Mouse (Mus musculus) spleen, adult 2 months (tissue): ENCODE results near the gene Cnn1. TPM values are rescaled to one million over a fixed set of nuclear protein-coding genes. Genes with fewer than 3 reads are reported as not detected.
A peak's percentile ranks its signal among the peaks of the same experiment; 100 is the strongest.

Experiments
- DNase-seq, 2 experiments: peaks; one replicate each; pipeline versions ENCODE4 v3.0.0 to v3.0.0-alpha.2; 2012 to 2021; ENCODE audit warnings: low spot score in 2 of 2, low read depth in 1 of 2
- H3K27ac ChIP-seq: fragments of 200-500 bp; 2 replicates; pipeline ENCODE4 v1.5.1; 2012; ENCODE audit warnings: low read length, inconsistent platforms; ENCODE audit not compliant: insufficient read depth
- H3K27me3 ChIP-seq: fragments of 200-500 bp; 2 replicates; pipeline ENCODE4 v1.6.1; 2012; ENCODE audit warnings: mild to moderate bottlenecking, moderate library complexity, low read length, inconsistent platforms; ENCODE audit not compliant: control insufficient read depth, insufficient read depth
- H3K36me3 ChIP-seq: fragments of 200-500 bp; 2 replicates; pipeline ENCODE4 v1.6.1; 2012; ENCODE audit warnings: mild to moderate bottlenecking, low read length, inconsistent platforms; ENCODE audit not compliant: control insufficient read depth, insufficient read depth
- H3K4me1 ChIP-seq: fragments of 200-500 bp; 2 replicates; pipeline ENCODE4 v1.6.1; 2011; ENCODE audit warnings: inconsistent platforms; ENCODE audit not compliant: control insufficient read depth, insufficient read depth, insufficient read length
- H3K4me3 ChIP-seq: fragments of 200-500 bp; 2 replicates; pipeline ENCODE4 v1.5.1; 2011; ENCODE audit warnings: mild to moderate bottlenecking, inconsistent platforms; ENCODE audit not compliant: insufficient read depth, insufficient read length; ENCODE audit errors: extremely low read depth
- CTCF ChIP-seq: fragments of 200-500 bp; IDR thresholded peaks from 2 replicates; pipeline ENCODE4 v1.5.1; 2011; ENCODE audit warnings: mild to moderate bottlenecking, inconsistent platforms; ENCODE audit not compliant: insufficient read depth, insufficient read length, insufficient replicate concordance; ENCODE audit errors: extremely low read depth
- POLR2A ChIP-seq: fragments of 200-500 bp; IDR thresholded peaks from 2 replicates; pipeline ENCODE4 v1.6.1; 2011; ENCODE audit warnings: low read depth, low read length, inconsistent platforms
- WGBS: fragments of 180-500 bp; shearing (Covaris S2); methylation state at CpG from one replicate; pipeline ENCODE4 v1.1.7; 2018; 5-methylcytosine and 5-hydroxymethylcytosine counted together
- polyA plus RNA-seq: library from polyadenylated mRNA; depleted of rRNA; stranded (reverse); fragments of >200 nt; gene quantifications from 2 replicates; pipeline ENCODE4 v1.2.3, GENCODE M21; 2012

The Cnn1 gene
- polyA plus RNA-seq, 1 experiment = 7.2 TPM

GRCm38 (mm10) chr9:22089281-22089680 lies 9.7 kb upstream of the Cnn1 start:
- H3K36me3 ChIP-seq = no peaks in the 10 kb centered on the region
- WGBS = 97% methylated on average over 7 of the region's 7 CpGs
- H3K4me3 ChIP-seq = no peak overlapping the region
- DNase-seq = no peak
- H3K27ac ChIP-seq = no peak overlapping the region
- H3K4me1 ChIP-seq = peaks cover 4% of the 10 kb centered on the region; the same call in 1 of the 2 replicates
- H3K27me3 ChIP-seq = no peaks in the 10 kb centered on the region
- TF ChIP-seq POLR2A (no peak), CTCF (no peak)

GRCm38 (mm10) chr9:22089986-22090385 lies 9.0 kb upstream of the Cnn1 start:
- 89% methylated on average over 7 of the region's 7 CpGs for WGBS
- Histone ChIP-seq H3K4me1 (peaks cover 4% of the 10 kb centered on the region; the same call in 1 of the 2 replicates), H3K4me3 (no peak overlapping the region), H3K36me3 (no peaks in the 10 kb centered on the region), H3K27me3 (no peaks in the 10 kb centered on the region), H3K27ac (no peak overlapping the region)
- DNase-seq = no peak
- TF ChIP-seq POLR2A = no peak
- no peak for TF ChIP-seq CTCF

- Histone ChIP-seq H3K27ac (no peak overlapping the region), H3K27me3 (0 out of 2 replicates have a peak, but pooled peaks cover 2% of the 10 kb centered on the region), H3K36me3 (no peaks in the 10 kb centered on the region), H3K4me1 (peaks cover 4% of the 10 kb centered on the region; the same call in 1 of the 2 replicates), H3K4me3 (no peak overlapping the region)
- 89% methylated on average over 6 of the region's 6 CpGs for WGBS
- no peak for TF ChIP-seq CTCF
- TF ChIP-seq POLR2A = no peak
- no peak for DNase-seq
Observed at GRCm38 (mm10) chr9:22092746-22093145, 6.3 kb upstream of the Cnn1 start.

- Histone ChIP-seq H3K27me3 (peaks cover 11% of the 10 kb centered on the region), H3K4me3 (peak overlapping the region; percentile 49), H3K27ac (no peak overlapping the region), H3K36me3 (no peaks in the 10 kb centered on the region), H3K4me1 (peaks cover 4% of the 10 kb centered on the region; the same call in 1 of the 2 replicates)
- TF ChIP-seq POLR2A = no peak
- peak; percentile 81 for TF ChIP-seq CTCF
- 2% methylated on average over 24 of the region's 24 CpGs for WGBS
- DNase-seq = peak; percentile 63 to 86
Observed at GRCm38 (mm10) chr9:22095854-22096307, 3.1 kb upstream of the Cnn1 start.

GRCm38 (mm10) chr9:22099922-22100321 lies 906 bp downstream of the Cnn1 start:
- no peaks in the 10 kb centered on the region for H3K36me3 ChIP-seq
- H3K4me3 ChIP-seq = no peak overlapping the region
- DNase-seq = no peak
- TF ChIP-seq CTCF (no peak), POLR2A (no peak)
- peaks cover 4% of the 10 kb centered on the region; the same call in 1 of the 2 replicates for H3K4me1 ChIP-seq
- H3K27me3 ChIP-seq = peaks cover 11% of the 10 kb centered on the region
- WGBS = 14% methylated on average over 18 of the region's 18 CpGs
- no peak overlapping the region for H3K27ac ChIP-seq

- no peaks in the 10 kb centered on the region for H3K27me3 ChIP-seq
- no peak for DNase-seq
- H3K4me1 ChIP-seq = no peaks in the 10 kb centered on the region
- WGBS = 58% methylated on average over 9 of the region's 9 CpGs
- no peak overlapping the region for H3K4me3 ChIP-seq
- H3K27ac ChIP-seq = no peak overlapping the region
- H3K36me3 ChIP-seq = peaks cover 12% of the 10 kb centered on the region
- TF ChIP-seq POLR2A (no peak), CTCF (no peak)
Observed at GRCm38 (mm10) chr9:22108194-22108593, 9.2 kb downstream of the Cnn1 start.

GRCm38 (mm10) chr9:22115635-22116034 lies 16.6 kb downstream of the Cnn1 start:
- DNase-seq = no peak
- WGBS = 86% methylated on average over 4 of the region's 4 CpGs
- no peak overlapping the region for H3K27ac ChIP-seq
- H3K36me3 ChIP-seq = peaks cover 14% of the 10 kb centered on the region
- TF ChIP-seq CTCF = no peak
- TF ChIP-seq POLR2A = no peak
- peaks cover 18% of the 10 kb centered on the region; the same call in 1 of the 2 replicates for H3K4me1 ChIP-seq
- no peak overlapping the region for H3K4me3 ChIP-seq
- H3K27me3 ChIP-seq = no peaks in the 10 kb centered on the region
